Mouse (Mus musculus): ENCODE measurements around the gene Slc5a5. TPM values are rescaled to one million over a fixed set of nuclear protein-coding genes. Genes with fewer than 3 reads are reported as not detected.

The Slc5a5 gene
- total and polyA plus RNA-seq, 3 experiments, result 0.04 to 0.26 (median 0.16) TPM

DNA sequence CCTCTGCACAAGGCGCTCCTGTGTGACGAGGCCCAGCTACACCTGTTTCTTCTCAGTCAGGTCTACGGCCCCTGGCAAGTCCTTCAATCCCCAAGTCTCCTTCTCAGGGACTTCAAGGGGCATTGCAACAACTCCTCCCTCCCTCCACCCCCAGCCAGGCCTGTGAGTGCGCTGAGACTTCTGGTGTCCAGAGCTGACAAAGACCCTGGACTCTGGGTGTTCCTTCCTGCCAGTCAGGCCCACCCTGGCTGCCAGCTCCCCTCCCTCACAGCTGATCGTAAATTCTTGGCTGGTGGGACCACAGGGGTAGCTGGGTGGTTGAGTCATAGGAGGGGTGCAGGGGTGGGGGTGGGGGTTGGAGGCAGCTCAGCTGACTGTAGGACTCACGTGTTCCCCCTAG lies 40.7 kb downstream of the Slc5a5 start:
- TF ChIP-seq TCF12 (IDR thresholded peaks at IDR 0.05; ENCODE audit: low read depth, low read length) (no peak), SMC3 (IDR thresholded peaks at IDR 0.05; ENCODE audit: low read depth, low read length) (no peak)
- Histone ChIP-seq H3K4me3 (replicated peaks in 1 of 3; ENCODE audit: low read depth in 2 of 3, low read length in 2 of 3, poor library complexity in 1 of 3) (no peak overlapping the region), H3K9ac (ENCODE audit: insufficient read depth, low read depth) (no peak overlapping the region), H3K27me3 (replicated peaks) (peaks cover 74% of the 10 kb centered on the region), H3K4me1 (ENCODE audit: control insufficient read depth in 1 of 2, insufficient read depth in 2 of 2) (peaks cover 14 to 25% of the 10 kb centered on the region in 2 experiments), H3K4me2 (ENCODE audit: insufficient read depth, low read depth, poor library complexity, severe bottlenecking) (no peak overlapping the region), H3K27ac (ENCODE audit: insufficient read depth, low read depth) (no peak overlapping the region), H3K79me2 (replicated peaks; ENCODE audit: control insufficient read depth, extremely low read depth, insufficient read depth, poor library complexity, severe bottlenecking) (no peaks in the 10 kb centered on the region), H3K9me3 (replicated peaks; ENCODE audit: low read length) (no peaks in the 10 kb centered on the region), H3K36me3 (replicated peaks in 1 of 2; ENCODE audit: control insufficient read depth in 1 of 2, insufficient read depth in 1 of 2, low read length in 1 of 2) (no peaks in the 10 kb centered on the region)
- in situ Hi-C loops (cut with MboI; ENCODE audit: low pct_ligation_motif_present, low pct_unique_long_range_greater_than_20kb, low sequenced_read_pairs), result no loop called here
- dilution Hi-C loops (cut with MboI; ENCODE audit: extremely low pct_ligation_motif_present, extremely low pct_unique_long_range_greater_than_20kb, low sequenced_read_pairs), result no loop called here
- DNase-seq (ENCODE audit: extremely low read depth), result no peak

DNA sequence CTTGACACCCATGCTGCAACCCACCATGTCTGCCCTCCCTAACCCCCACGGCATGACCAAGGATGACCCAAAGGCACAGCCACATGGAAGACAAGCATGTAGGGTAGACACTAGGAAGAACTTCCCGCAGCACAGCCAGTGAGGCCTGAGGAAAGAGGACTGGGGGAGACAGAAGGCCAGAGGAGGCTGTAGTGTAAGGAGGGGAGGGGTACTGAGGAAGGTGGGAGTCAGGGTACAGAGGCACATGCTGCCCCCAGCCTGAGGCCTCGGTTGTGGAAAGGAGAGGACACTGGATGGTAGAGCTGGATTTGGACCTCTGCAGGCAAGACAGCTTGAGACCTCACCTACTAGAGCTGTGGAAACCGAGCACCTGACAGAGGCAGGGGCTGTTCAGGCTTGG lies 41.6 kb downstream of the Slc5a5 start:
- in situ Hi-C loops (cut with MboI; ENCODE audit: low pct_ligation_motif_present, low pct_unique_long_range_greater_than_20kb, low sequenced_read_pairs) (no loop called here), dilution Hi-C loops (cut with MboI; ENCODE audit: extremely low pct_ligation_motif_present, extremely low pct_unique_long_range_greater_than_20kb, low sequenced_read_pairs) (no loop called here)
- H3K79me2 ChIP-seq (replicated peaks; ENCODE audit: control insufficient read depth, extremely low read depth, insufficient read depth, poor library complexity, severe bottlenecking), result no peaks in the 10 kb centered on the region
- no peaks in the 10 kb centered on the region for H3K9me3 ChIP-seq (replicated peaks; ENCODE audit: low read length)
- H3K27me3 ChIP-seq (replicated peaks), result peaks cover 75% of the 10 kb centered on the region
- no peaks in the 10 kb centered on the region for H3K36me3 ChIP-seq (replicated peaks in 1 of 2; ENCODE audit: control insufficient read depth in 1 of 2, insufficient read depth in 1 of 2, low read length in 1 of 2)
- no peak overlapping the region for H3K27ac ChIP-seq (ENCODE audit: insufficient read depth, low read depth)
- no peak overlapping the region for H3K4me2 ChIP-seq (ENCODE audit: insufficient read depth, low read depth, poor library complexity, severe bottlenecking)
- H3K4me3 ChIP-seq (replicated peaks in 1 of 3; ENCODE audit: low read depth in 2 of 3, low read length in 2 of 3, poor library complexity in 1 of 3), result no peak overlapping the region
- TF ChIP-seq KAT2A (IDR thresholded peaks at IDR 0.05; ENCODE audit: insufficient replicate concordance, low read length) (no peak), GABPA (IDR thresholded peaks at IDR 0.05; ENCODE audit: insufficient replicate concordance, low read depth, low read length) (no peak), NRF1 (IDR thresholded peaks at IDR 0.05; ENCODE audit: low read depth, low read length) (no peak), RAD21 (IDR thresholded peaks at IDR 0.05; ENCODE audit: low read depth, low read length) (no peak), CTCF (conservative IDR thresholded peaks at IDR 0.05 in 1 of 2, IDR thresholded peaks at IDR 0.05 in 1 of 2; ENCODE audit: low read depth in 2 of 2, low read length in 2 of 2) (no peak), RCOR1 (conservative IDR thresholded peaks at IDR 0.05; ENCODE audit: low read depth, low read length) (no peak), ZNF384 (IDR thresholded peaks at IDR 0.05; ENCODE audit: low read depth, low read length) (no peak), MYC (IDR thresholded peaks at IDR 0.05; ENCODE audit: low read depth, low read length) (no peak), CHD2 (IDR thresholded peaks at IDR 0.05; ENCODE audit: low read length) (no peak)
- DNase-seq (ENCODE audit: extremely low read depth), result no peak
- peaks cover 10 to 31% of the 10 kb centered on the region in 2 experiments; a peak in 3 of 4 replicates for H3K4me1 ChIP-seq (ENCODE audit: control insufficient read depth in 1 of 2, insufficient read depth in 2 of 2)
- H3K9ac ChIP-seq (ENCODE audit: insufficient read depth, low read depth), result no peak overlapping the region

DNA sequence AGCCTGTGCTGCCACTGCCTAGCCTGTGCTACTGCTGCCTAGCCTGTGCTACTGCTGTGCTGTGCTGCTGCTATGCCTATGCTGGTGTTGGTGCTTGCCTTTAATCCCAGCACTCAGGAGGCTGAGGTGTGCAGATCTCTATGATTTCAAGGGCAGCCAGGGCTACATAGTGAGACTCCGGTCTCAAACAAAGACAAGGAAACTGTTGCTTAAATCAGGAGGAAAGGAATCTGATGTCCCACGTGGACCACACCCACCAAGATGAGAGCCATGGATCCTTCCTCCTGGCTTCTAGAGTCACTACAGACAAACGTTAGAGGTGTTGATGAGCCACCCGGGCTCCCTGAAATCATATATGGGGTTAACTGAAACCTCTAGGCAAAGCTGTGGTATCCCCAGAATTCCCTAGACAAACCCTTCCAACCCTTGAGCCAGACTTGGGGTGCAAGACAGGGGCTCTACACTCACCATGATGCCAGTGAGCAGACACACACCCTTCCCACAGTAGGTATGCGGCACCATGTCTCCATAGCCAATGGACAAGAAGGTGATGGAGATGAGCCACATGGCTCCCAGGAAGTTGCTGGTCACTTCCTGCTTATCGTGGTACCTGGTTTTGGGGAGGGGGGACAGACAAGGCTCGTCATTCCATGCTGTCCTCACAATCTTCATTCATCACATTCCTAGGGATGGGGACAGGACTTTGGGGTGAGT lies 42.3 kb downstream of the Slc5a5 start:
- H3K27me3 ChIP-seq (replicated peaks), result peaks cover 73% of the 10 kb centered on the region
- dilution Hi-C loops (cut with MboI; ENCODE audit: extremely low pct_ligation_motif_present, extremely low pct_unique_long_range_greater_than_20kb, low sequenced_read_pairs), result no loop called here
- no peak for DNase-seq (ENCODE audit: extremely low read depth)

More for the DNA sequence above, 42.3 kb downstream of the Slc5a5 start:
- H3K9me3 ChIP-seq (replicated peaks; ENCODE audit: low read length), result no peaks in the 10 kb centered on the region
- TF ChIP-seq MYC (IDR thresholded peaks at IDR 0.05; ENCODE audit: low read depth, low read length), result no peak
- no peak for TF ChIP-seq ZMIZ1 (IDR thresholded peaks at IDR 0.05; ENCODE audit: low read depth, low read length)
- TF ChIP-seq POLR2AphosphoS2 (IDR thresholded peaks at IDR 0.05; ENCODE audit: low read depth, low read length), result no peak
- TF ChIP-seq ETS1 (conservative IDR thresholded peaks at IDR 0.05; ENCODE audit: low read depth, low read length), result no peak
- TF ChIP-seq MXI1 (IDR thresholded peaks at IDR 0.05; ENCODE audit: low read depth, low read length), result no peak
- no peak for TF ChIP-seq JUND (conservative IDR thresholded peaks at IDR 0.05; ENCODE audit: low read depth, low read length)
- TF ChIP-seq USF1 (IDR thresholded peaks at IDR 0.05; ENCODE audit: low read depth, low read length), result no peak
- no peak for TF ChIP-seq TBP (conservative IDR thresholded peaks at IDR 0.05; ENCODE audit: low read depth, low read length)
- no peak for TF ChIP-seq ZKSCAN1 (IDR thresholded peaks at IDR 0.05; ENCODE audit: borderline replicate concordance, low read depth, low read length)
- TF ChIP-seq KAT2A (IDR thresholded peaks at IDR 0.05; ENCODE audit: insufficient replicate concordance, low read length), result no peak
- H3K79me2 ChIP-seq (replicated peaks; ENCODE audit: control insufficient read depth, extremely low read depth, insufficient read depth, poor library complexity, severe bottlenecking), result no peaks in the 10 kb centered on the region
- H3K4me1 ChIP-seq (ENCODE audit: control insufficient read depth in 1 of 2, insufficient read depth in 2 of 2), result peaks cover 10 to 31% of the 10 kb centered on the region in 2 experiments; a peak in 3 of 4 replicates
- H3K27ac ChIP-seq (ENCODE audit: insufficient read depth, low read depth), result no peak overlapping the region
- no peak overlapping the region for H3K9ac ChIP-seq (ENCODE audit: insufficient read depth, low read depth)
- in situ Hi-C loops (cut with MboI; ENCODE audit: low pct_ligation_motif_present, low pct_unique_long_range_greater_than_20kb, low sequenced_read_pairs), result no loop called here
- no peak overlapping the region for H3K4me2 ChIP-seq (ENCODE audit: insufficient read depth, low read depth, poor library complexity, severe bottlenecking)
- no peak overlapping the region for H3K4me3 ChIP-seq (replicated peaks in 1 of 3; ENCODE audit: low read depth in 2 of 3, low read length in 2 of 3, poor library complexity in 1 of 3)
- H3K36me3 ChIP-seq (replicated peaks in 1 of 2; ENCODE audit: control insufficient read depth in 1 of 2, insufficient read depth in 1 of 2, low read length in 1 of 2), result no peaks in the 10 kb centered on the region
